Comparison of ENCODE assay signal across 8 mouse cellular contexts in genomic region chr17:83218189-83218588, GRCm38 (mm10). TPM values are rescaled to one million over a fixed set of nuclear protein-coding genes. Genes with fewer than 3 reads are reported as not detected.
A peak's percentile ranks its signal among the peaks of the same experiment; 100 is the strongest.
DNase-seq lines count a peak whose midpoint lies in the region; ATAC-seq lines count a peak whose summit lies in the region.

No protein-coding gene starts in this region.

- peak overlapping the region; percentile 94 for H3K4me2 ChIP-seq in kidney, embryonic 14.5 days (replicated peaks; ENCODE audit: low read depth, low read length)
- H3K4me2 ChIP-seq in forebrain, embryonic 14.5 days (ENCODE audit: low read length), result peak overlapping the region; percentile 94
- H3K4me2 ChIP-seq in limb, embryonic 13.5 days (replicated peaks), result peak overlapping the region; percentile 86
- H3K4me2 ChIP-seq in neural tube, embryonic 13.5 days, result peak overlapping the region; percentile 89

- peak overlapping the region; percentile 75 for H3K4me3 ChIP-seq in kidney, embryonic 14.5 days (ENCODE audit: low read length)
- peak overlapping the region; percentile 77 for H3K4me3 ChIP-seq in forebrain, embryonic 14.5 days (ENCODE audit: low read depth, low read length)
- peak overlapping the region; percentile 73 for H3K4me3 ChIP-seq in limb, embryonic 13.5 days
- H3K4me3 ChIP-seq in neural tube, embryonic 13.5 days, result peak overlapping the region; percentile 63

- DNase-seq in kidney, adult 18-20 months, result no peak
- no peak for DNase-seq in forebrain, embryonic 14.5 days (ENCODE audit: low spot score)
- DNase-seq in spleen, adult 12 weeks (ENCODE audit: low spot score), result no peak
- DNase-seq in layer of hippocampus, postnatal 10 days (ENCODE audit: low spot score in 2 of 2), result no peak
- DNase-seq in urinary bladder, postnatal 4 days (ENCODE audit: low spot score in 2 of 2), result no peak

- no peaks in the 10 kb centered on the region for H3K9me3 ChIP-seq in kidney, embryonic 14.5 days (ENCODE audit: control insufficient read depth, low read length)
- H3K9me3 ChIP-seq in forebrain, embryonic 14.5 days (replicated peaks; ENCODE audit: control insufficient read depth, low read length), result no peaks in the 10 kb centered on the region
- H3K9me3 ChIP-seq in limb, embryonic 13.5 days, result no peaks in the 10 kb centered on the region
- H3K9me3 ChIP-seq in neural tube, embryonic 13.5 days, result no peaks in the 10 kb centered on the region

- WGBS in kidney, embryonic 14.5 days, result 11% methylated on average over 2 of the region's 2 CpGs
- 6% methylated on average over 2 of the region's 2 CpGs for WGBS in forebrain, embryonic 14.5 days
- 17% methylated on average over 2 of the region's 2 CpGs for WGBS in limb, embryonic 13.5 days
- 26% methylated on average over 2 of the region's 2 CpGs for WGBS in neural tube, embryonic 13.5 days

- ATAC-seq in kidney, embryonic 14.5 days (ENCODE audit: low FRiP score, low TSS enrichment), result no peak
- no peak for ATAC-seq in forebrain, embryonic 14.5 days
- no peak for ATAC-seq in limb, embryonic 13.5 days (ENCODE audit: low FRiP score, low read depth)
- no peak for ATAC-seq in neural tube, embryonic 13.5 days (ENCODE audit: low read depth)

- no peaks in the 10 kb centered on the region for H3K27me3 ChIP-seq in kidney, embryonic 14.5 days (ENCODE audit: control insufficient read depth, insufficient read depth, low read length)
- H3K27me3 ChIP-seq in forebrain, embryonic 14.5 days (replicated peaks; ENCODE audit: control insufficient read depth, insufficient read depth, low read length), result no peaks in the 10 kb centered on the region
- H3K27me3 ChIP-seq in limb, embryonic 13.5 days, result peaks cover 92% of the 10 kb centered on the region
- H3K27me3 ChIP-seq in neural tube, embryonic 13.5 days, result peaks cover 13% of the 10 kb centered on the region

- H3K36me3 ChIP-seq in kidney, embryonic 14.5 days (ENCODE audit: control insufficient read depth, insufficient read depth, low read length), result peaks cover 30% of the 10 kb centered on the region
- H3K36me3 ChIP-seq in forebrain, embryonic 14.5 days (ENCODE audit: control insufficient read depth, insufficient read depth, low read length), result peaks cover 19% of the 10 kb centered on the region; the same call in 1 of the 2 replicates
- H3K36me3 ChIP-seq in limb, embryonic 13.5 days, result peaks cover 16% of the 10 kb centered on the region
- peaks cover 10% of the 10 kb centered on the region for H3K36me3 ChIP-seq in neural tube, embryonic 13.5 days

- H3K9ac ChIP-seq in kidney, embryonic 14.5 days (ENCODE audit: low read depth, low read length), result peak overlapping the region; percentile 99
- H3K9ac ChIP-seq in forebrain, embryonic 14.5 days (ENCODE audit: low read length), result peak overlapping the region; percentile 91
- peak overlapping the region; percentile 93 for H3K9ac ChIP-seq in limb, embryonic 13.5 days
- H3K9ac ChIP-seq in neural tube, embryonic 13.5 days, result peak overlapping the region; percentile 97; the same call in 1 of the 2 replicates

- peaks cover 71% of the 10 kb centered on the region for H3K4me1 ChIP-seq in kidney, embryonic 14.5 days (ENCODE audit: control insufficient read depth, insufficient read depth, low read length)
- H3K4me1 ChIP-seq in forebrain, embryonic 14.5 days (ENCODE audit: control insufficient read depth, insufficient read depth, low read length), result peaks cover 36% of the 10 kb centered on the region
- peaks cover 83% of the 10 kb centered on the region for H3K4me1 ChIP-seq in limb, embryonic 13.5 days
- peaks cover 85% of the 10 kb centered on the region for H3K4me1 ChIP-seq in neural tube, embryonic 13.5 days (replicated peaks)

- peak overlapping the region; percentile 78; the same call in 1 of the 2 replicates for H3K27ac ChIP-seq in kidney, embryonic 14.5 days (ENCODE audit: low read depth, low read length)
- H3K27ac ChIP-seq in forebrain, embryonic 14.5 days (ENCODE audit: low read depth, low read length), result no peak overlapping the region
- H3K27ac ChIP-seq in limb, embryonic 13.5 days, result no peak overlapping the region
- H3K27ac ChIP-seq in neural tube, embryonic 13.5 days (replicated peaks), result no peak overlapping the region

RNA-seq across cellular contexts. Expression of gene Pkdcc, which starts 3.1 kb away (rescaled TPM):
- polyA plus RNA-seq in kidney, embryonic 14.5 days (2014; fragmentation: Nextera tagmentation; extraction: Ambion mirVana), result 48.7 and 82.9 TPM in 2 replicates
- polyA plus RNA-seq in forebrain, embryonic 14.5 days (2014; fragmentation: Nextera tagmentation; extraction: Ambion mirVana), result 6.9 and 9.0 TPM in 2 replicates
- 12.9 and 15.8 TPM in 2 replicates for polyA plus RNA-seq in limb, embryonic 13.5 days (2015; fragmentation: Nextera tagmentation; extraction: Ambion mirVana)
- 4.2 and 6.1 TPM in 2 replicates for polyA plus RNA-seq in neural tube, embryonic 13.5 days (2015; fragmentation: Nextera tagmentation; extraction: Ambion mirVana)
- 10 to 100 TPM; 19.1 to 22.1 TPM for total RNA-seq in layer of hippocampus, postnatal 10 days (2021)
